Mouse (Mus musculus): ENCODE data around the gene Lck. TPM values are rescaled to one million over a fixed set of nuclear protein-coding genes. Genes with fewer than 3 reads are reported as not detected.

Lck gene
- total RNA-seq, 2 experiments from 2014 or later = not detected

DNA sequence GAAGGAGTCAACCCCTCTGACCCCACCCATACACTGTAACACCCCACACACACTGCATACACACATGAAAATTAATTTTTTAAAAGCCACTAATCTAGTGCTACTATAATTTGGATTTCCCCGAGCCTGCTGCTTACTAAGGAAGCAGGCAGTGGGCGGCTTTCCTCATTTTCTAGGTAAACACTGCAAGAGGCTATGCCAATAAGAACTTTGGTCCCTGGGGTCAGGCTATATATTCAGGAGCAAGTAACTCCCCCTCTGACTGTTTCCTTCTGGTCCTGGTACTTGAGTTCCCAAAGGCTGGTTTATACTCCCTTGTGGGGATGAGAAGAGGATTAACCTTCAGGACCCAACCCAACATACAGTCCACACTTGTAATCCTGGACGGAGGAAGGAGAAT, 47.6 kb downstream of the Lck start:
- intact Hi-C loops (cut with DNase I) = no loop called here
- H3K4me3 ChIP-seq = no peak overlapping the region
- DNase-seq = no peak
- no peak overlapping the region for H3K27ac ChIP-seq
- TF ChIP-seq CTCF (IDR thresholded peaks at IDR 0.05) = no peak

DNA sequence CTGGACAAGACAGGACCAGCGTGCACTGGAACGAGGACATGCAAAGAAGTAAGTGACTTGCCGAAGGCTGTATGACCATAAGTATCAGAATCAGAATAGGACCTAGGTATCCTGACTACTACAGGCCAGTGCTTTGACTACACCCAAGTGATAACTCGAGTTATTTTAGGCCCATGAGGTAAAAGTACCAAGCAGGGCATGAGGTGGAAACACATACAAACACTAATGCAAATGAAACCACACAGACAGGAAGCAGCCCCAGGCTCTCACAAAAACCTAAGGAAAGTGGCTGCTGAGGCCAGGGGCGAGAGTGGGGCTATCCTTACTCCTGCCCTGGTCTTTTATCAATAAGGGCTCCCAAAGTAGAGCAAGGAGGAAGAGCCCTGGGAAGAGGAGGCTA, 48.1 kb downstream of the Lck start:
- TF ChIP-seq CTCF (IDR thresholded peaks at IDR 0.05) = no peak
- DNase-seq = no peak
- Histone ChIP-seq H3K27ac (no peak overlapping the region), H3K4me3 (no peak overlapping the region)
- intact Hi-C loops (cut with DNase I) = no loop called here

DNA sequence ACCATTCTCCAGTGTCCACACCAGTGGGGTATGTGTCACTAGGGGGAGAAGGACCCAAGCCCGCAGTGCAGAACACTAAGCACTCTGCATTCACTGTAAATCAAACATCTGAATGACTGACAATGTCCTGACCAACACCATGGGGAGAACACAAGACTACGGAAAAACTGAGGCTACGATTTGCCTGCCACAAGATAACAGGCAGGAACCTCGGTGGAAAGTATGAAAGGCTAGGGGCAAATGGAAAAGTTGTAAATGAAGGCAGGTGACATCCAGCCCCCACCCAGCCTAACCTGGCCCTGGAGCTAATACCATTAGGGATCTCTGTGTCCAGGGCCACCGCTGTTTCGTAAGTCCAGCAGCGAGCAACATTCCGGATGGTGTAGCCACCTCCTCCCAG, 54.9 kb downstream of the Lck start:
- intact Hi-C loops (cut with DNase I) = no loop called here
- Histone ChIP-seq H3K4me3 (no peak overlapping the region), H3K27ac (no peak overlapping the region)
- no peak for DNase-seq
- TF ChIP-seq CTCF (IDR thresholded peaks at IDR 0.05) = no peak

DNA sequence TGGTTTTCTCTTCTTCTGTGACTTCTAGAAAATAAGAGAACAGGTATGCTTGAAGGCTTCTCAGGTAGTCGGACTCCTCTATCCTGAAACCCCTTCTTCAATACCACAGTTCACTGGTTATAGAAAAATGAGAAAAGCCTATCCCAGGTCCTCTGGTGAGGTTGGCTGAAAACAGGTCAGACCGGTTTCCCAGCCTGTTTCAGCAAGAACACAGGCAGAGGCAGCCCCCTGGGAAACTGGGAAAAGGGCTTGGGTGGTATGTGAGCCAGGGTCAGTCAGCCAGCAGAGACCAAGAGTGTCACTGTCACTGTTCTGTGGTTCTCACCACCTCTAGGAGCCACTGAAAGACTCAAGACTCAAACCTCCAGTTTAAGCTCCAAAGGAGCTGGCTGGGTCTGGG, 56.5 kb downstream of the Lck start:
- intact Hi-C loops (cut with DNase I) = no loop called here
- no peak for DNase-seq
- Histone ChIP-seq H3K4me3 (no peak overlapping the region), H3K27ac (no peak overlapping the region)
- no peak for TF ChIP-seq CTCF (IDR thresholded peaks at IDR 0.05)

DNA sequence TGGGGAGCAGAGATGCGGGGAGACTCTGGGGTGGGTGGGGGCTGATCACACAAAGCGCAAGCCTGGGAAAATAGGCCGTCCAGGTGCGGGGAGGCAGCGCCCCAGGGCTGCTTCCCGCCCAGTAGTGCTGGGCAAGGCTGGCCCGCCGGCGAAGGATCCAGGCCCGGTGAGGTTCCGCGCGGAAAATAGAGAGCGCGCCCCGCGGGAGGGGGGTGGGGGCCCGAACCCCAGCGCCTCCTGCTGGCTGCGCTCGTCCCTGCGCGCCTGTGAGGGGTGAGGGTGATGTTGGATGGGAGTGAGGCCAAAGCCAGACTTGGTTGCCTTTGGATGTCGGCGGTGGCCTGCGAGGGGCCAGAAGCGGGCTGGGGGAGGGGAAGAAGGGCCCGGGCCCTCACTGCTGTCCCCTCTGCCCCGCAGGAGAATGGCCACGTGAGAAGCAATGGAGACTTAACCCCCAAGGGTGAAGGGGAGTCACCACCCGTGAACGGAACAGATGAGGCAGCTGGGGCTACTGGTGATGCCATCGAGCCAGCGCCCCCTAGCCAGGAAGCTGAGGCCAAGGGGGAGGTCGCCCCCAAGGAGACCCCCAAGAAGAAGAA, 59.0 kb downstream of the Lck start:
- Histone ChIP-seq H3K4me3 (peak overlapping the region; percentile 79), H3K27ac (peak overlapping the region; percentile 48)
- intact Hi-C loops (cut with DNase I) = no loop called here
- peak; percentile 68 for TF ChIP-seq CTCF (IDR thresholded peaks at IDR 0.05)
- DNase-seq = peak; percentile 53

DNA sequence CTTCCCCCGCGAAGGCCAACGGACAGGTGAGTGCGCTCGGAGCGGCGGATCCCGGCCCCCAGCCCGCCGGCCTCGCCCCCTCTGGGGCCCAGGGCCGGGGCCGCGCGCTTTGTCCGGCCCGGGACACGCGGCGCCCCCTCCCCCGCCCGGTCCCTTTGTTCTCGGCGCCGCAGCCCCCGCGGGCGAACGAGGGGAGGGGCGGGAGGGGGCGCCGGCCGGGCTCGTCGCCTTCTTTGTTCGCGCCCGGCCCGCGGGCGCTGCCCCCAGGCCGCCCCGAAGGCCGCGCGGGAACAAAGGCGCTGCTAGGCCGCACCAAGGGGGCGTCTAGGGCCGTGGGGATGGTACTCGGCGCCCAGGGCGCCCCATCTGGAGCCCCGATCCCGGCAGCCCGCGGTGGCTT, 59.5 kb downstream of the Lck start:
- DNase-seq = no peak
- no peak for TF ChIP-seq CTCF (IDR thresholded peaks at IDR 0.05)
- Histone ChIP-seq H3K4me3 (peak overlapping the region; percentile 79), H3K27ac (peak overlapping the region; percentile 49)
- intact Hi-C loops (cut with DNase I) = no loop called here

DNA sequence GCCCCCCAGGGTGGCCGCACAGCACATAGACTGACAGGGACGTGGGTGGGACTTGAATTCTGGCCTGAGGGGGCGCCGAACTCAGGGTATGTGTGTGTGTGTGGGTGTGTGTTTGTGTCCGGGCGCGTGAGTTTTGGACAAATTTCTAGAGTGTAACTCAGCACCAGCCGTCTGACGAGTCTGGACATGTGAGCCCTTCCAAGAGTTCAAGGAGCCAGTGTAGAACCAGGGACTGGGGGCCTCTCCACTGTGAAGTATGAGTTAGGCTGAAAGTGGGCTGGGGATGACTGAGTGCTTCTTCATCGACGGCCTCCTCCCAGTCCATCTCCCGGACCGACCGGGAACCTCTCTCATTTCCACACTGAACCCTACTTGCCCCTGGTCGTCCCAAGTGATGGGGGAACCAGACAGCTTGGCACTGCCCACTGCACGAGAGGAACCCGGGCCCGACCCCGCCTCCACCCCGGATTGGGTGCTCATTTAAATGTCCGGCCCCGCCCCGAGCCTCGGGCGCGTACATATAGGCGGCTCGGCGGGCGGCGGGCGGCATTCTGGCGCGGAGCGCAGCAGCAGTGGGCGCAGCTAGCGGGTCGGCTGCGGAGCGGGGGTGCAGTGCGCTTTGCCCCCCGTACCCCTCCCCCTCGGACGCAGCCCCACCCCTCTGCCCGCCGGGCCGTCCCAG, 60.2 kb downstream of the Lck start, which contains the start of gene Marcksl1:
Marcksl1 (plus strand) TSS at position 496 of the 682 bp plus-strand sequence.
- peak; percentile 78 for DNase-seq
- Histone ChIP-seq H3K4me3 (peak within 1 kb of the TSS; percentile 79), H3K27ac (peak within 1 kb of the TSS; percentile 49)
- TF ChIP-seq CTCF (IDR thresholded peaks at IDR 0.05) = no peak
- intact Hi-C loops (cut with DNase I) = no loop called here

DNA sequence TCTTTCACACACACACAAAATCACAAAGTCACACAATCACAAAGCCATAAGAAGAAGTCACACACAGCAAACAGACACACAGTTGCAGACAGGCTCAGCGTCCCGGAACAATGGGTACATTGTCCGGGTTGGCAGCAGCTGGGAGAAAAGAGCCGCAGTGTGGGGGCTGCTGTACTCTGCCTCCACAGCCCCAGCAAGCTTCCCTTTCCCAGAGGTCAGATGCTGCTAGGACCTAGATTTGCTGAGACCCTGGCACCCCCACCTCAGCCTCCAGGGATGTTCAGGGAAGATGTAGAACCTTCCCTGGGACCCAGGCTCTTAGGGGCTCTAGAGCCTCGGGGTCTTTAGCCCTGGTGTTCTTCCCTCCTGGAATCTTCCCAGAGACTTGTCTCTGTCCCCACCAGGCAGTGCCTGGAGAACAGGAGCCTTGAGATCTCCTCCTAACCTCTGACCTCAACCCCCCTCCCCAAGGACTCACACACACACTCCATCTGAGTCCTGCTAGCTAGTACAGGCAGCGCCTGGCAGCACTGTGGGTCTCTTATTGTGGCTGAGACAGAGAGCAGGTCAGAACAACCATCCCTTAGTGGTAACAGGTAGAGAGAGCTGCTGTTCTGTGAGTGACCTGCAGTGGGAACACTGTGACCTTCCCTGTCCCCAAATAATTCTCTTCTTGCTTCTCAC, 61.9 kb downstream of the Lck start:
- Histone ChIP-seq H3K27ac (0 out of 2 replicates have a peak overlapping the region, but pooled peaks have one; percentile 16), H3K4me3 (no peak overlapping the region)
- no peak for TF ChIP-seq CTCF (IDR thresholded peaks at IDR 0.05)
- DNase-seq = no peak
- intact Hi-C loops (cut with DNase I) = no loop called here

DNA sequence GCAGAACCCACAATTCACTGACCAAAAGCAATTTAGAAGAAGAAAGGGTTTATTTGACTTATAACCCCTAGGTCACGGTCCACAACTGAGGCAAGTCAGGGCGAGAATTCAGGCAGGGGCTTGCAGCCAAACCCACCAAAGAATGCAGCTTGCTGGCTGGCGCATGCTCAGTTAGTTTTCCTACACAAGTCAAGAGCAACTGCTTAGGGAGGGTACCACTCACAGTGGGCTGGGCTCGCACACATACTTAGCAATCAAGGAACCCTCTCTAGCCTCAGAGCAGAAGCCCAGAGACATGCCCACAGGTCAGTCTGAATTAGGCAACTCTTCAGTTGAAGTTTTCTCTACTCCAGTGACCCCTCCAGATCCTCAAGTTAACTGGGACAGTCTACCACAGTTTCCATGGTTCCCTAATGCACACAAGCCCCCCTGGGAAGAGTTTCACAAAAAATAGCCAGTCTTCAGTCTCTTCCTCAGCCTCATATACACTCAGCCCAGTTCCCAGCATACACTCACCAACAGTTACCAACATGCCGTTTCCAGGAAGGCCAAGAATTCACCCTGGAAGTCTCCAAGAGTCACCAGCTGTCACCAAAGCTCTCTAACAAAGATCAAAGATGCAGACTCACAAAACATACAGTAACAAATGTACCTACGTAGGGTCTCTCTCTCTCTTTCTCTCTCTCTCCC, 62.6 kb downstream of the Lck start:
- TF ChIP-seq CTCF (IDR thresholded peaks at IDR 0.05) = no peak
- Histone ChIP-seq H3K27ac (no peak overlapping the region), H3K4me3 (no peak overlapping the region)
- DNase-seq = no peak
- intact Hi-C loops (cut with DNase I) = no loop called here

DNA sequence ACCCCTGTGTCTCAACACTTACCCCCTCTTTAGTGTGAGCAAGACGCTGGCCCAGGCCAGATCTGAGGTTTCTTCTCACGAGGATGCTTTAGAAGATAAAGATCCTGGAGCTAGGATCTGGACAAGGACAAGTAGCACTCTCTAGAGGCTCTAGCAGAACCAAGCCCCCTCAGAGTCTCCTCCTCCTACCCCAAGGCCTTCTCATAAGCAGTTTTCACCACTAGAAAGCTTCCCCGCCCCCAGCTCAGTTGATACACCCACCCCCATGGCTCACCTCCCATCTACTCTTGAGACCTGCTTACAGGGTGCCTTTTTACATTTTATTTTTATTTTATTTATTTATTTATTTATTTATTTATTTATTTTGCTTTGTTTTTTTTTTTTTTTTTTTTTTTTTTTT, 63.8 kb downstream of the Lck start:
- no peak overlapping the region for H3K27ac ChIP-seq
- no peak overlapping the region for H3K4me3 ChIP-seq
- intact Hi-C loops (cut with DNase I) = no loop called here
- TF ChIP-seq CTCF (IDR thresholded peaks at IDR 0.05) = no peak
- no peak for DNase-seq

DNA sequence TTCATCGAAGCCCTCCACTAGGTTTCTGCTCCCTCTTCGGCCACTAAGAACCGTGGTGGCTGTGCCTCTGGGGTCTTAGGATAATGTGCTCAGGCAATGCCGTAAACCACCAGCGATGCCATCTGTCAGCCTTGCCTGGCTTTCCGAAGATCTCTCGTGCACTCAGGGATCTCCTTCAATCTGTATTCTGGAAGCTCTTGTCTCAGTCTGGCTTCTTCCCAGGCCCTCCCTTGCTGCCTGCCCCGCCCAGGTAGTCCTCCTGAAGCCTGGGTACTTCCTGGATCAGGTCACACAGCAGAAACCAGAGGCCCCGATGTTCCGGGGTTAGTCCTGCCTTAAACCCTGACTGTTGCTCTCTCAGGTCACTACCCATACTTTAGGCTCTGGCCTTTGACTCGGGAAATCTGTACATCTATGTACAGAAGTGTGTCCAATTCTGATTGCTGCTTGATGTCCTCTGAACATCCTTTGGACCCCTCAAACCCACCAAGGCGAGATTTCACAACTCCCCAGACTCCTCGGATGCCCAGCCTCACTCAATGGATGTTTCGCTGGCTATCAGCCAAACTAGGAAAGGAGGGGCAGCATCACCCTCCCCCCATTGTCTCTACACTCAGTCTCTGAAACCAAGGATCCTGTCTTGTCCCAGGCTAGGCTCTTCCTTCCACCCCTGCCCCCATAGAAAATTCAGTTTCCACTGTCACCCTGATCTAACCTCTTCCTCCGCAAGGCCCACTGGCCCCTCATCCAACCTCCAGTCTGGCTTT, 64.4 kb downstream of the Lck start:
- Histone ChIP-seq H3K27ac (no peak overlapping the region), H3K4me3 (no peak overlapping the region)
- intact Hi-C loops (cut with DNase I) = no loop called here
- DNase-seq = no peak
- no peak for TF ChIP-seq CTCF (IDR thresholded peaks at IDR 0.05)

DNA sequence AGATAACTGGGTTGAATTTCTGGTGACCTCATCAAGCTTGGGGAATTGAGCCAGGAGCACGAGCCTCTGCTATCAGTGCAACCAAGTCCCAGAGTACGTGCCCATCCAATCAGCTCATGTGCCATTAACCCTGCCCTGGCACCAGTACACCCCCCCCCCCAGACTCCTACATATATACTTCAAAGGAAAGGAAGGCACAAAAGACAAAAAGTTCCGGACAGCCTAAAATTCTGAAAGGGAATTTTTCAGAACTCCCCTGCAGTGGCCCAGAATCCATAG, 65.3 kb downstream of the Lck start:
- intact Hi-C loops (cut with DNase I) = no loop called here
- TF ChIP-seq CTCF (IDR thresholded peaks at IDR 0.05) = no peak
- Histone ChIP-seq H3K27ac (no peak overlapping the region), H3K4me3 (no peak overlapping the region)
- no peak for DNase-seq

Measured in gastrocnemius, adult 2 months (tissue).